Mouse (Mus musculus): ENCODE results near the gene Hbp1. TPM values are rescaled to one million over a fixed set of nuclear protein-coding genes. Genes with fewer than 3 reads are reported as not detected.

Gene Hbp1
- polyA plus RNA-seq, 1 experiment = 37.0 TPM

DNA sequence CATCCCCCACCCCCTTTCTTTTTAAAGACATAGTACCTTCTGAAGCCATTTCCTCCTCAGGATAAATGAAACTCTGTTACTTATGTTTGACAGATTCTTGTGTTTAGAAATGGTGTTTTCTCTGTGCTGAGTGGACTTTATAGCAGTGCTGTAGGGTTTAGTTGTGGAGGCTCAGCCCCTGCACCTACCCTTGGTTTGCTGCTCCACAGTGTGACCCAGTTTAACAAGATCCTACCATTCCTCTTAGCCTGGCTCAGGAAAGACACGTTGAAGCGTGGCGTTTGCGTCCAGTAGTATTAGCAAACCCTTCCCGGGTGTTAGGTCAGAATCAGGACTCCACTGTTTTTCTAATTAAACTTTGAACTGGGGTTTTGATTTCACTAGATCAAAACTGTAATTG lies 54.0 kb downstream of the Hbp1 start:
- Histone ChIP-seq H3K4me2 (ENCODE audit: low read depth) (no peak overlapping the region), H3K4me3 (no peak overlapping the region), H3K79me2 (ENCODE audit: control insufficient read depth, insufficient read depth) (no peaks in the 10 kb centered on the region), H3ac (ENCODE audit: control insufficient read depth, insufficient read length) (no peak overlapping the region), H3K36me3 (ENCODE audit: control insufficient read depth, insufficient read depth) (no peaks in the 10 kb centered on the region), H3K27me3 (ENCODE audit: control insufficient read depth, insufficient read depth, insufficient read length) (no peaks in the 10 kb centered on the region)
- no peak for TF ChIP-seq TCF3 (IDR thresholded peaks at IDR 0.05; ENCODE audit: insufficient read length, low read depth)
- no peak for TF ChIP-seq USF1 (IDR thresholded peaks at IDR 0.05; ENCODE audit: low read depth)
- TF ChIP-seq MYOG (IDR thresholded peaks at IDR 0.05; ENCODE audit: control insufficient read depth in 1 of 3, insufficient read depth in 1 of 3, insufficient read length in 2 of 3, low read depth in 2 of 3) = no peak
- TF ChIP-seq POLR2A (IDR thresholded peaks at IDR 0.05; ENCODE audit: insufficient read length, low read depth) = no peak
- no peak for TF ChIP-seq TCF12 (IDR thresholded peaks at IDR 0.05; ENCODE audit: insufficient read depth, poor library complexity, severe bottlenecking)
- TF ChIP-seq E2F4 (IDR thresholded peaks at IDR 0.05; ENCODE audit: insufficient read depth) = no peak
- no peak for TF ChIP-seq REST (IDR thresholded peaks at IDR 0.05; ENCODE audit: insufficient read depth, insufficient read length)
- no peak for TF ChIP-seq MAX (IDR thresholded peaks at IDR 0.05; ENCODE audit: low read depth)
- TF ChIP-seq POLR2AphosphoS2 (IDR thresholded peaks at IDR 0.05; ENCODE audit: insufficient read length, low read depth) = no peak
- TF ChIP-seq MYOD1 (IDR thresholded peaks at IDR 0.05; ENCODE audit: control insufficient read depth in 1 of 3, insufficient read length in 2 of 3, low read depth in 2 of 3) = no peak
- TF ChIP-seq CEBPB (IDR thresholded peaks at IDR 0.05; ENCODE audit: insufficient read depth, poor library complexity, severe bottlenecking) = no peak
- TF ChIP-seq SRF (IDR thresholded peaks at IDR 0.05; ENCODE audit: control insufficient read depth, insufficient read length, low read depth) = no peak

GRCm38 (mm10) chr12:31895888-31896287 lies 54.4 kb downstream of the Hbp1 start:
- H3K79me2 ChIP-seq (ENCODE audit: control insufficient read depth, insufficient read depth) = no peaks in the 10 kb centered on the region
- no peak for TF ChIP-seq USF1 (IDR thresholded peaks at IDR 0.05; ENCODE audit: low read depth)
- no peak for TF ChIP-seq MAX (IDR thresholded peaks at IDR 0.05; ENCODE audit: low read depth)
- TF ChIP-seq SRF (IDR thresholded peaks at IDR 0.05; ENCODE audit: control insufficient read depth, insufficient read length, low read depth) = no peak
- TF ChIP-seq CEBPB (IDR thresholded peaks at IDR 0.05; ENCODE audit: insufficient read depth, poor library complexity, severe bottlenecking) = no peak
- TF ChIP-seq TCF3 (IDR thresholded peaks at IDR 0.05; ENCODE audit: insufficient read length, low read depth) = no peak
- no peak for TF ChIP-seq MYOD1 (IDR thresholded peaks at IDR 0.05; ENCODE audit: control insufficient read depth in 1 of 3, insufficient read length in 2 of 3, low read depth in 2 of 3)
- no peak for TF ChIP-seq E2F4 (IDR thresholded peaks at IDR 0.05; ENCODE audit: insufficient read depth)
- H3K4me3 ChIP-seq = no peak overlapping the region
- H3ac ChIP-seq (ENCODE audit: control insufficient read depth, insufficient read length) = no peak overlapping the region
- H3K27me3 ChIP-seq (ENCODE audit: control insufficient read depth, insufficient read depth, insufficient read length) = no peaks in the 10 kb centered on the region
- H3K4me2 ChIP-seq (ENCODE audit: low read depth) = no peak overlapping the region
- no peaks in the 10 kb centered on the region for H3K36me3 ChIP-seq (ENCODE audit: control insufficient read depth, insufficient read depth)

DNA sequence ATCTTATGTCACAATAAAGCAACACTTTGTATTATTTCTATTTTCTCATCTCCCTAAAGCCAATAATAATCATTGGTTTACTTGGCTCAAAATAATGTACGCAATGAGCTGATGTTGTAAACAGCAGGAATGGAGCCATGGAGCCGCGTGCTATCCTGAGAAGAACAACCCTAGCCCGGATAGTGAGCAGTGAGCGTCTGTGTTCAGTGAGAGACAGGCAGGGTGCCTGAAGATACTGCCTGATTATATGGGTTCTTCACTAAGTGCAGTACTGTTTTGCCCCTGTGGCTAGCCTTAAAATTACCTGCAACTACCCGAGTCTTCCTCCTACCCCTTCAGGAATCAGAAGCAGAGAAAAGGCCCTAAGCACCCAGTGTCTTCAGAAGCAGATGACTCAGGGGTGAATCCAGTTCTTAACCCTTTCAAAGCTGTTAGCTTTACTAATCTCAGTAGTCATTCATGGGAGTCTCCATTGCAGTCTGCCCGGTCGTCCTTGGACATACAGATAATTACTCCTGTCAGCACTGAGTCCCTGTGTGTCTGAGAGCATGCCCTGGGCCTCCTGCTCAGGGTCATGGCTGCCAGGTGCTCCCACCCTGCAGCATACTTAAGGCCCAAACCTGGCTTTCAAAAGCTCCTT lies 55.1 kb downstream of the Hbp1 start:
- H3ac ChIP-seq (ENCODE audit: control insufficient read depth, insufficient read length) = no peak overlapping the region
- no peaks in the 10 kb centered on the region for H3K27me3 ChIP-seq (ENCODE audit: control insufficient read depth, insufficient read depth, insufficient read length)
- no peak overlapping the region for H3K4me3 ChIP-seq
- TF ChIP-seq MAX (IDR thresholded peaks at IDR 0.05; ENCODE audit: low read depth) (no peak), MYOG (IDR thresholded peaks at IDR 0.05; ENCODE audit: control insufficient read depth in 1 of 3, insufficient read depth in 1 of 3, insufficient read length in 2 of 3, low read depth in 2 of 3) (no peak), POLR2A (IDR thresholded peaks at IDR 0.05; ENCODE audit: insufficient read length, low read depth) (no peak), E2F4 (IDR thresholded peaks at IDR 0.05; ENCODE audit: insufficient read depth) (no peak), POLR2AphosphoS2 (IDR thresholded peaks at IDR 0.05; ENCODE audit: insufficient read length, low read depth) (no peak), TCF3 (IDR thresholded peaks at IDR 0.05; ENCODE audit: insufficient read length, low read depth) (no peak), REST (IDR thresholded peaks at IDR 0.05; ENCODE audit: insufficient read depth, insufficient read length) (no peak), CEBPB (IDR thresholded peaks at IDR 0.05; ENCODE audit: insufficient read depth, poor library complexity, severe bottlenecking) (no peak), SRF (IDR thresholded peaks at IDR 0.05; ENCODE audit: control insufficient read depth, insufficient read length, low read depth) (no peak), USF1 (IDR thresholded peaks at IDR 0.05; ENCODE audit: low read depth) (no peak), MYOD1 (IDR thresholded peaks at IDR 0.05; ENCODE audit: control insufficient read depth in 1 of 3, insufficient read length in 2 of 3, low read depth in 2 of 3) (no peak), TCF12 (IDR thresholded peaks at IDR 0.05; ENCODE audit: insufficient read depth, poor library complexity, severe bottlenecking) (no peak)
- H3K79me2 ChIP-seq (ENCODE audit: control insufficient read depth, insufficient read depth) = no peaks in the 10 kb centered on the region
- no peak overlapping the region for H3K4me2 ChIP-seq (ENCODE audit: low read depth)
- H3K36me3 ChIP-seq (ENCODE audit: control insufficient read depth, insufficient read depth) = peaks cover 1% of the 10 kb centered on the region

GRCm38 (mm10) chr12:31892771-31893170 lies 57.6 kb downstream of the Hbp1 start:
- H3K79me2 ChIP-seq (ENCODE audit: control insufficient read depth, insufficient read depth) = no peaks in the 10 kb centered on the region
- no peak overlapping the region for H3K4me3 ChIP-seq
- H3K36me3 ChIP-seq (ENCODE audit: control insufficient read depth, insufficient read depth) = peaks cover 4% of the 10 kb centered on the region
- no peak overlapping the region for H3K4me2 ChIP-seq (ENCODE audit: low read depth)
- TF ChIP-seq MYOD1 (IDR thresholded peaks at IDR 0.05; ENCODE audit: control insufficient read depth in 1 of 3, insufficient read length in 2 of 3, low read depth in 2 of 3) (no peak), USF1 (IDR thresholded peaks at IDR 0.05; ENCODE audit: low read depth) (no peak), POLR2AphosphoS2 (IDR thresholded peaks at IDR 0.05; ENCODE audit: insufficient read length, low read depth) (no peak), MYOG (IDR thresholded peaks at IDR 0.05; ENCODE audit: control insufficient read depth in 1 of 3, insufficient read depth in 1 of 3, insufficient read length in 2 of 3, low read depth in 2 of 3) (no peak), POLR2A (IDR thresholded peaks at IDR 0.05; ENCODE audit: insufficient read length, low read depth) (no peak), REST (IDR thresholded peaks at IDR 0.05; ENCODE audit: insufficient read depth, insufficient read length) (no peak), E2F4 (IDR thresholded peaks at IDR 0.05; ENCODE audit: insufficient read depth) (no peak), TCF12 (IDR thresholded peaks at IDR 0.05; ENCODE audit: insufficient read depth, poor library complexity, severe bottlenecking) (no peak)
- H3ac ChIP-seq (ENCODE audit: control insufficient read depth, insufficient read length) = no peak overlapping the region
- no peaks in the 10 kb centered on the region for H3K27me3 ChIP-seq (ENCODE audit: control insufficient read depth, insufficient read depth, insufficient read length)
